ENCODE assay signal across 8 mouse cellular contexts in the genomic region with DNA sequence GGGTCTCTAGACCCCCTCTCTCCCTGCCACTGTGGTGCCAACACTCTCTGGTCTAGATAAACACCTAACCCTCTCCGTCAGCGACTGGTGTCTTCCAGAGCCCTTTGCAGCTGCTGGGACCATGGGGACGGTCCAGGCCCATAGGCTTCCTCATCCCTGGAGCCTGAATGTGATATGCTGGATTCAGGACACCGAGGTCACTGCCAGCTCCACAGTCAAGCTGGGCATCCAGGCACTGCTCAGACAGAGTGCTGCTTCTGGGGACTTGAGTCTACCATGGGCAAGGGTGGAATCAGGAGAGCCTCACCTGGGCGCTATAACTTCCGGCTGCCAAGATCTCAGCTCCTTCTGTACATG.
DNase-seq lines count a peak whose midpoint lies in the region; ATAC-seq and TF ChIP-seq lines count a peak whose summit lies in the region.

No protein-coding gene starts in this region.

- WGBS in heart, embryonic 15.5 days, result 49% methylated on average over 6 of the region's 6 CpGs
- 61% methylated on average over 6 of the region's 6 CpGs for WGBS in bone marrow, adult 2 months
- WGBS in forebrain, postnatal 0 days, result 69% methylated on average over 6 of the region's 6 CpGs
- WGBS in midbrain, embryonic 13.5 days, result 75% methylated on average over 6 of the region's 6 CpGs

- peak overlapping the region; percentile 98 for H3K27ac ChIP-seq in heart, embryonic 15.5 days
- peak overlapping the region; percentile 39 for H3K27ac ChIP-seq in bone marrow, adult 2 months (ENCODE audit: control insufficient read depth, insufficient read depth, low read depth, low read length, poor library complexity)
- H3K27ac ChIP-seq in forebrain, postnatal 0 days (ENCODE audit: low read depth, low read length), result peak overlapping the region; percentile 70; the same call in 1 of the 2 replicates
- peak overlapping the region; percentile 85 for H3K27ac ChIP-seq in midbrain, embryonic 13.5 days

- H3K36me3 ChIP-seq in heart, embryonic 15.5 days, result no peaks in the 10 kb centered on the region
- H3K36me3 ChIP-seq in forebrain, postnatal 0 days (ENCODE audit: insufficient read depth), result no peaks in the 10 kb centered on the region
- H3K36me3 ChIP-seq in midbrain, embryonic 13.5 days, result no peaks in the 10 kb centered on the region

- H3K9me3 ChIP-seq in heart, embryonic 15.5 days (replicated peaks), result no peaks in the 10 kb centered on the region
- H3K9me3 ChIP-seq in forebrain, postnatal 0 days (ENCODE audit: low read length), result no peaks in the 10 kb centered on the region
- no peaks in the 10 kb centered on the region for H3K9me3 ChIP-seq in midbrain, embryonic 13.5 days

- no peaks in the 10 kb centered on the region for H3K27me3 ChIP-seq in heart, embryonic 15.5 days
- H3K27me3 ChIP-seq in forebrain, postnatal 0 days (ENCODE audit: insufficient read depth, low read length), result no peaks in the 10 kb centered on the region
- H3K27me3 ChIP-seq in midbrain, embryonic 13.5 days, result 0 out of 2 replicates have a peak, but pooled peaks cover 8% of the 10 kb centered on the region

- H3K4me2 ChIP-seq in heart, embryonic 15.5 days, result peak overlapping the region; percentile 22; the same call in 1 of the 2 replicates
- no peak overlapping the region for H3K4me2 ChIP-seq in forebrain, postnatal 0 days (ENCODE audit: low read depth)
- no peak overlapping the region for H3K4me2 ChIP-seq in midbrain, embryonic 13.5 days (replicated peaks)

- no peak for DNase-seq in heart, postnatal 36 days
- no peak for DNase-seq in forebrain, postnatal 0 days
- no peak for DNase-seq in ovary, adult 18-20 months (ENCODE audit: low spot score)
- no peak for DNase-seq in cerebellum, adult 18-20 months

- peak; percentile 5; the same call in 1 of the 2 replicates for ATAC-seq in heart, embryonic 15.5 days (replicated peaks; ENCODE audit: insufficient number of reproducible peaks, insufficient read depth, low FRiP score, low read depth)
- no peak for ATAC-seq in forebrain, postnatal 0 days
- no peak for ATAC-seq in midbrain, embryonic 13.5 days
- no peak for ATAC-seq in megakaryocyte, adult 5-6 weeks (ENCODE audit: poor library complexity, severe bottlenecking)

- intact Hi-C loops in heart, postnatal 36 days (cut with DNase I), result loop anchor here (2.0 kb wide), 1 partner anchor 34 kb away; no protein-coding TSS in a partner anchor

- no peak; the same call in 1 of the 2 replicates for TF ChIP-seq CTCF in bone marrow, adult 2 months (IDR thresholded peaks at IDR 0.05; ENCODE audit: control insufficient read depth, insufficient read depth, low read length)
- TF ChIP-seq CTCF in forebrain, postnatal 0 days (IDR thresholded peaks at IDR 0.05; ENCODE audit: low read depth), result no peak

- H3K4me3 ChIP-seq in heart, embryonic 15.5 days, result no peak overlapping the region
- H3K4me3 ChIP-seq in bone marrow, adult 2 months (replicated peaks; ENCODE audit: control insufficient read depth, low read depth, low read length), result no peak overlapping the region
- H3K4me3 ChIP-seq in forebrain, postnatal 0 days (ENCODE audit: low read depth, low read length), result no peak overlapping the region
- H3K4me3 ChIP-seq in midbrain, embryonic 13.5 days (replicated peaks), result no peak overlapping the region

- TF ChIP-seq POLR2A in bone marrow, adult 2 months (IDR thresholded peaks at IDR 0.05; ENCODE audit: borderline replicate concordance, control insufficient read depth, low read depth, low read length), result no peak

- H3K9ac ChIP-seq in heart, embryonic 15.5 days, result peak overlapping the region; percentile 40
- no peak overlapping the region; the same call in 1 of the 2 replicates for H3K9ac ChIP-seq in forebrain, postnatal 0 days
- peak overlapping the region; percentile 3; the same call in 1 of the 2 replicates for H3K9ac ChIP-seq in midbrain, embryonic 13.5 days (replicated peaks)

- H3K4me1 ChIP-seq in heart, embryonic 15.5 days (replicated peaks), result peaks cover 54% of the 10 kb centered on the region
- H3K4me1 ChIP-seq in bone marrow, adult 2 months (ENCODE audit: control insufficient read depth, insufficient read depth, low read length), result peaks cover 2% of the 10 kb centered on the region
- H3K4me1 ChIP-seq in forebrain, postnatal 0 days (ENCODE audit: insufficient read depth), result peaks cover 28% of the 10 kb centered on the region
- peaks cover 72% of the 10 kb centered on the region for H3K4me1 ChIP-seq in midbrain, embryonic 13.5 days (replicated peaks)

Comparison
In these comparisons a context has a peak if more than half of its experiments do, and no peak if none do; other contexts are left out.
1. H3K27ac ChIP-seq: peak in every context shown above with its lines; median percentile 98 in heart, embryonic 15.5 days; 85 in midbrain, embryonic 13.5 days; 70 in forebrain, postnatal 0 days; 39 in bone marrow, adult 2 months.